Comparison of ENCODE assay signal across 24 mouse cellular contexts in genomic region chr11:67141031-67141430, GRCm38 (mm10). TPM values are rescaled to one million over a fixed set of nuclear protein-coding genes. Genes with fewer than 3 reads are reported as not detected.
"Had no signal": no experiment of that assay in that cellular context is flagged by ENCODE, and none has a peak within 500 bp of the region (broad histone marks: within the 10 kb centered on the region; RNA-seq: fewer than 3 reads in every experiment).

No protein-coding gene starts in this region.

- H3K4me3 ChIP-seq: heart, adult 2 months; heart, embryonic 13.5 days; heart, embryonic 15.5 days; hindbrain, embryonic 10.5 days; hindbrain, embryonic 12.5 days; intestine, embryonic 15.5 days; kidney, embryonic 15.5 days; limb, embryonic 13.5 days; limb, embryonic 15.5 days; liver, embryonic 12.5 days had no signal

- DNase-seq: heart, adult 2 months; heart, postnatal 14 days; heart, postnatal 36 days; kidney, adult 11 months; kidney, adult 2 months; kidney, adult 9 months; kidney, postnatal 14 days; kidney, postnatal 36 days; layer of hippocampus, adult 9-11 months; layer of hippocampus, postnatal 36 days; left cerebral cortex, postnatal 4 days had no signal

- H3K27ac ChIP-seq: heart, adult 2 months; heart, embryonic 13.5 days; heart, embryonic 15.5 days; hindbrain, embryonic 10.5 days; hindbrain, embryonic 12.5 days; hindbrain, embryonic 14.5 days; intestine, embryonic 15.5 days; kidney, embryonic 15.5 days; kidney, postnatal 0 days; limb, embryonic 13.5 days; limb, embryonic 15.5 days; liver, embryonic 12.5 days; liver, embryonic 14.5 days had no signal

RNA-seq across cellular contexts. Expression of gene Myh2, which starts 29.8 kb away (rescaled TPM):
- total RNA-seq: granulocyte monocyte progenitor cell, adult 5-6 weeks; heart, adult 2 months; heart, postnatal 14 days; heart, postnatal 36 days had no signal

RNA-seq across cellular contexts. Expression of gene Myh1, which starts 58.8 kb away (rescaled TPM):
- total RNA-seq: granulocyte monocyte progenitor cell, adult 5-6 weeks; heart, adult 2 months; heart, postnatal 14 days; heart, postnatal 36 days had no signal
